Mouse (Mus musculus) liver, embryonic 14.5 days (tissue): ENCODE measurements around the gene Ap1s1. TPM values are rescaled to one million over a fixed set of nuclear protein-coding genes. Genes with fewer than 3 reads are reported as not detected.

Experiments
- ATAC-seq: fragments of 200-750 bp; cut with Nextera tagmentation; 2 replicates; pipeline ENCODE4 v1.8.0; 2017; ENCODE audit warnings: moderate number of reproducible peaks, mild to moderate bottlenecking, moderate library complexity; ENCODE audit not compliant: insufficient read depth
- DNase-seq, 3 experiments: peaks; one replicate each; pipeline ENCODE4 v3.0.0-alpha.2; 2012 to 2013; ENCODE audit warnings: low read depth in 3 of 3, low spot score in 3 of 3
- H3K27ac ChIP-seq: fragments of 300-500 bp; sonication (generic); 2 replicates; pipeline ENCODE4 v1.5.1; 2014; ENCODE audit warnings: moderate library complexity, mild to moderate bottlenecking, control low read depth, inconsistent platforms
- H3K27me3 ChIP-seq: fragments of 300-500 bp; sonication (generic); 2 replicates; pipeline ENCODE4 v1.6.1; 2014; ENCODE audit warnings: mild to moderate bottlenecking, low read length, moderate library complexity; ENCODE audit not compliant: control insufficient read depth, insufficient read depth
- H3K36me3 ChIP-seq: fragments of 300-500 bp; sonication (generic); replicated peaks from 2 replicates; pipeline ENCODE4 v1.6.1; 2014; ENCODE audit warnings: low read depth; ENCODE audit not compliant: control insufficient read depth, insufficient read depth
- H3K4me1 ChIP-seq, 2 experiments: fragments of 200-500 bp in 1 of 2; fragments of 300-500 bp in 1 of 2; sonication (generic) in 1 of 2; replicated peaks; 2 replicates each; pipeline ENCODE4 v1.6.1; 2012 to 2014; ENCODE audit warnings: antibody characterized with exemption in 1 of 2, inconsistent platforms in 1 of 2, low read length in 1 of 2; ENCODE audit not compliant: control insufficient read depth in 2 of 2, insufficient read depth in 2 of 2
- H3K4me2 ChIP-seq: fragments of 300-500 bp; sonication (generic); 2 replicates; pipeline ENCODE4 v1.6.1; 2014; ENCODE audit warnings: low read depth, mild to moderate bottlenecking, control low read depth, moderate library complexity
- H3K4me3 ChIP-seq, 2 experiments: fragments of 200-500 bp in 1 of 2; fragments of 300-500 bp in 1 of 2; sonication (generic) in 1 of 2; 2 replicates each; pipeline ENCODE4 v1.5.1; 2012 to 2014; ENCODE audit warnings: low read depth in 2 of 2, low read length in 2 of 2, mild to moderate bottlenecking in 2 of 2, control low read depth in 1 of 2, inconsistent platforms in 1 of 2, moderate library complexity in 1 of 2; ENCODE audit not compliant: insufficient read depth in 1 of 2
- H3K9ac ChIP-seq: fragments of 300-500 bp; sonication (generic); replicated peaks from 2 replicates; pipeline ENCODE4 v1.6.1; 2014; ENCODE audit warnings: mild to moderate bottlenecking, control low read depth, moderate library complexity
- H3K9me3 ChIP-seq: fragments of 300-500 bp; sonication (generic); 2 replicates; pipeline ENCODE4 v1.6.1; 2016; ENCODE audit warnings: low read length, mixed read lengths; ENCODE audit not compliant: control insufficient read depth
- CTCF ChIP-seq: IDR thresholded peaks from 2 replicates; pipeline ENCODE4 v1.5.1; 2016; ENCODE audit warnings: antibody characterized with exemption, low read depth, control low read depth
- EP300 ChIP-seq: IDR thresholded peaks from 2 replicates; pipeline ENCODE4 v1.6.1; 2016; ENCODE audit warnings: antibody characterized with exemption, low read depth
- WGBS: fragments of 180-500 bp; shearing (Covaris S2); extraction: QIAGEN DNeasy Blood & Tissue Kit; methylation state at CpG from one replicate; pipeline ENCODE4 v1.1.7; 2014; ENCODE audit not compliant: insufficient replicate concordance; 5-methylcytosine and 5-hydroxymethylcytosine counted together
- microRNA counts: library from miRNA; unstranded; fragments of <30 nt; microRNA quantifications from one replicate; lab custom pipeline; 2016
- microRNA-seq: library from miRNA; unstranded; fragments of <30 nt; microRNA quantifications from one replicate; pipeline ENCODE4, GENCODE M21; 2016
- polyA plus RNA-seq, 2 experiments: library from polyadenylated mRNA; depleted of rRNA in 1 of 2; stranded (reverse) in 1 of 2; unstranded in 1 of 2; fragments of >200 nt; fragmentation: Nextera tagmentation in 1 of 2; extraction: Ambion mirVana in 1 of 2; gene quantifications; 2 replicates each; pipeline versions ENCODE4 v1.2.1 to v1.2.3; 2012 to 2014

Gene Ap1s1
- polyA plus RNA-seq, 2 experiments = 58.6 to 73.9 TPM

- peaks cover 0 to 13% of the 10 kb centered on the region in 2 experiments; a peak in 2 of 4 replicates for H3K4me1 ChIP-seq
- H3K27me3 ChIP-seq = no peaks in the 10 kb centered on the region
- H3K9ac ChIP-seq = peak overlapping the region; percentile 93
- ATAC-seq (peak; percentile 68), DNase-seq (peak; percentile 59 to 78 (median 64))
- under 1% methylated on average over 67 of the region's 67 CpGs for WGBS
- peak overlapping the region; percentile 93 to 98 for H3K4me3 ChIP-seq
- H3K36me3 ChIP-seq = no peaks in the 10 kb centered on the region
- H3K4me2 ChIP-seq = peak overlapping the region; percentile 92
- peak overlapping the region; percentile 75 for H3K27ac ChIP-seq
- H3K9me3 ChIP-seq = no peaks in the 10 kb centered on the region
- TF ChIP-seq CTCF (no peak), EP300 (no peak)
These were observed 58.6 kb downstream of the Ap1s1 start for GRCm38 (mm10) chr5:136987138-136987933.

GRCm38 (mm10) chr5:136986695-136987137, 59.2 kb downstream of the Ap1s1 start, which contains the start of gene Plod3:
Gene Plod3 (plus strand): TSS chr5:136987019.
- H3K36me3 ChIP-seq = no peaks in the 10 kb centered on the region
- peak within 1 kb of the TSS; percentile 75 for H3K27ac ChIP-seq
- peak within 1 kb of the TSS; percentile 93 to 98 for H3K4me3 ChIP-seq
- no peaks in the 10 kb centered on the region for H3K9me3 ChIP-seq
- under 1% methylated on average over 26 of the region's 26 CpGs for WGBS
- H3K4me1 ChIP-seq = peaks cover 0 to 13% of the 10 kb centered on the region in 2 experiments; a peak in 2 of 4 replicates
- peak; percentile 99 for DNase-seq
- ATAC-seq = peak; percentile 92
- no peak for TF ChIP-seq EP300
- peak; percentile 18; the same call in 1 of the 2 replicates for TF ChIP-seq CTCF
- H3K9ac ChIP-seq = peak within 1 kb of the TSS; percentile 93
- H3K4me2 ChIP-seq = peak within 1 kb of the TSS; percentile 92
- H3K27me3 ChIP-seq = no peaks in the 10 kb centered on the region

MicroRNAs within 50 kb of the gene (microRNA counts, 519-probe panel; counts per million panel counts)
- 69.9 counts per million for microRNA mmu-miR-702 (lab: Ali Mortazavi, UCI)

Small RNA genes lying within 50 kb of the gene (microRNA-seq; reads per million reads assigned to microRNA genes)
- 22.0 reads per million, percentile 31 among the genes with 10 or more reads in this experiment for gene Mir702

Other genes with a start within 250 kb of the Ap1s1 start
- 0.10 and 0.18 TPM in 2 replicates for gene Col26a1, start 162.9 kb downstream of the Ap1s1 start, polyA plus RNA-seq (2012; rRNA removed)
- gene Col26a1, start 162.9 kb downstream of the Ap1s1 start, polyA plus RNA-seq (2014; fragmentation: Nextera tagmentation; extraction: Ambion mirVana) = 0.06 and 0.10 TPM in 2 replicates
- gene Ift22, start 138.0 kb downstream of the Ap1s1 start, polyA plus RNA-seq (2012; rRNA removed) = 1.6 and 2.5 TPM in 2 replicates
- gene Ift22, start 138.0 kb downstream of the Ap1s1 start, polyA plus RNA-seq (2014; fragmentation: Nextera tagmentation; extraction: Ambion mirVana) = 9.9 and 10.5 TPM in 2 replicates
- 115 and 154 TPM in 2 replicates for gene Fis1, start 92.9 kb downstream of the Ap1s1 start, polyA plus RNA-seq (2012; rRNA removed)
- 239 and 242 TPM in 2 replicates for gene Fis1, start 92.9 kb downstream of the Ap1s1 start, polyA plus RNA-seq (2014; fragmentation: Nextera tagmentation; extraction: Ambion mirVana)
- gene Cldn15, start 79.5 kb downstream of the Ap1s1 start, polyA plus RNA-seq (2012; rRNA removed) = 2.8 and 3.5 TPM in 2 replicates
- gene Cldn15, start 79.5 kb downstream of the Ap1s1 start, polyA plus RNA-seq (2014; fragmentation: Nextera tagmentation; extraction: Ambion mirVana) = 4.2 TPM in 2 replicates
- 13.8 and 13.9 TPM in 2 replicates for gene Plod3, start 59.1 kb downstream of the Ap1s1 start, polyA plus RNA-seq (2012; rRNA removed)
- gene Plod3, start 59.1 kb downstream of the Ap1s1 start, polyA plus RNA-seq (2014; fragmentation: Nextera tagmentation; extraction: Ambion mirVana) = 7.2 and 7.5 TPM in 2 replicates
- gene Znhit1, start 58.1 kb downstream of the Ap1s1 start, polyA plus RNA-seq (2012; rRNA removed) = 25.4 and 29.3 TPM in 2 replicates
- 46.2 and 51.2 TPM in 2 replicates for gene Znhit1, start 58.1 kb downstream of the Ap1s1 start, polyA plus RNA-seq (2014; fragmentation: Nextera tagmentation; extraction: Ambion mirVana)
- gene Vgf, start 19.7 kb downstream of the Ap1s1 start, polyA plus RNA-seq (2012; rRNA removed) = 0.04 TPM in 2 replicates
- gene Vgf, start 19.7 kb downstream of the Ap1s1 start, polyA plus RNA-seq (2014; fragmentation: Nextera tagmentation; extraction: Ambion mirVana) = not detected in 2 replicates
- 0.14 and 0.23 TPM in 2 replicates for gene Serpine1, start 26.1 kb upstream of the Ap1s1 start, polyA plus RNA-seq (2012; rRNA removed)
- gene Serpine1, start 26.1 kb upstream of the Ap1s1 start, polyA plus RNA-seq (2014; fragmentation: Nextera tagmentation; extraction: Ambion mirVana) = not detected in 2 replicates
- 3.7 and 5.4 TPM in 2 replicates for gene Trim56, start 70.1 kb upstream of the Ap1s1 start, polyA plus RNA-seq (2012; rRNA removed)
- gene Trim56, start 70.1 kb upstream of the Ap1s1 start, polyA plus RNA-seq (2014; fragmentation: Nextera tagmentation; extraction: Ambion mirVana) = 7.8 and 8.4 TPM in 2 replicates
- gene Muc3, start 103.2 kb upstream of the Ap1s1 start, polyA plus RNA-seq (2012; rRNA removed) = not detected in 2 replicates
- not detected in 2 replicates for gene Muc3, start 103.2 kb upstream of the Ap1s1 start, polyA plus RNA-seq (2014; fragmentation: Nextera tagmentation; extraction: Ambion mirVana)
- gene Muc3a, start 166.3 kb upstream of the Ap1s1 start, polyA plus RNA-seq (2012; rRNA removed) = 0.06 TPM in 2 replicates
- gene Muc3a, start 166.3 kb upstream of the Ap1s1 start, polyA plus RNA-seq (2014; fragmentation: Nextera tagmentation; extraction: Ambion mirVana) = not detected in 2 replicates
- 18.1 and 20.5 TPM in 2 replicates for gene Ache, start 241.4 kb upstream of the Ap1s1 start, polyA plus RNA-seq (2012; rRNA removed)
- gene Ache, start 241.4 kb upstream of the Ap1s1 start, polyA plus RNA-seq (2014; fragmentation: Nextera tagmentation; extraction: Ambion mirVana) = 12.4 and 16.6 TPM in 2 replicates
- 8.2 and 9.4 TPM in 2 replicates for gene Ufsp1, start 248.5 kb upstream of the Ap1s1 start, polyA plus RNA-seq (2012; rRNA removed)
- 6.3 and 7.9 TPM in 2 replicates for gene Ufsp1, start 248.5 kb upstream of the Ap1s1 start, polyA plus RNA-seq (2014; fragmentation: Nextera tagmentation; extraction: Ambion mirVana)